ENCODE assay signal across 9 mouse cellular contexts in the genomic region with DNA sequence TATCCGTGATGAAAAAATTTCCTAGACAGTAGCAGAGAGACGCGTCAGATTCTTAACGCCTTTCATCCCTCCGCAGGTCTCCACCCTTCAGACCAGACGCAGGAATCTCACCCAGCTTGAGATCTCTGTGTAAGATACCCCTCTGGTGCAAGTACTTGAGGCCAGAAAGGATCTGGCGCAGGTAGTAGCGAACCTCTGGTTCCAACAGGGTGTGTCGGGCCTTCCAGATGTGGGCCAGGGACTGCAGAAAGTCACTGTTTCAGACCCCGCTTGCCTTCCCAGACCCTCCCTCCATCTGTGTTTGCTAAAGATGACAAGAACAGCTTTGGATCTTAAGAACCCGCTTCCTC. TPM values are rescaled to one million over a fixed set of nuclear protein-coding genes. Genes with fewer than 3 reads are reported as not detected.
A peak's percentile ranks its signal among the peaks of the same experiment; 100 is the strongest.
DNase-seq lines count a peak whose midpoint lies in the region; ATAC-seq and TF ChIP-seq lines count a peak whose summit lies in the region.
"Had no signal": no experiment of that assay in that cellular context is flagged by ENCODE, and none has a peak within 500 bp of the region (broad histone marks: within the 10 kb centered on the region; RNA-seq: fewer than 3 reads in every experiment).

No protein-coding gene starts in this region.

- peak overlapping the region; percentile 80 for H3K9ac ChIP-seq in heart, embryonic 12.5 days
- peak overlapping the region; percentile 91 for H3K9ac ChIP-seq in MEL (ENCODE audit: control insufficient read depth, low read depth, low read length, poor library complexity, severe bottlenecking)
- H3K9ac ChIP-seq in hindbrain, embryonic 11.5 days (ENCODE audit: low read depth, low read length), result peak overlapping the region; percentile 87
- peak overlapping the region; percentile 80 for H3K9ac ChIP-seq in midbrain, embryonic 11.5 days (ENCODE audit: low read length)

- no peak for TF ChIP-seq RAD21 in MEL (IDR thresholded peaks at IDR 0.05; ENCODE audit: low read depth, low read length)

- no peak overlapping the region for H3K27ac ChIP-seq in heart, embryonic 12.5 days (ENCODE audit: poor library complexity, severe bottlenecking)
- no peak overlapping the region for H3K27ac ChIP-seq in MEL (ENCODE audit: control insufficient read depth, low read depth, low read length)
- peak overlapping the region; percentile 85 for H3K27ac ChIP-seq in hindbrain, embryonic 11.5 days (ENCODE audit: low read depth, low read length)
- peak overlapping the region; percentile 57 for H3K27ac ChIP-seq in midbrain, embryonic 11.5 days (ENCODE audit: low read depth, low read length)

- WGBS in heart, embryonic 12.5 days, result 18% methylated on average over 11 of the region's 11 CpGs
- WGBS in hindbrain, embryonic 11.5 days, result 4% methylated on average over 11 of the region's 11 CpGs
- 2% methylated on average over 11 of the region's 11 CpGs for WGBS in midbrain, embryonic 11.5 days

- no peak for TF ChIP-seq EP300 in MEL (IDR thresholded peaks at IDR 0.05; ENCODE audit: low read depth in 1 of 2, low read length in 2 of 2)

- peak overlapping the region; percentile 77 for H3K4me3 ChIP-seq in heart, embryonic 12.5 days
- peak overlapping the region; percentile 83 to 98; a peak in 3 of 4 replicates for H3K4me3 ChIP-seq in MEL (ENCODE audit: control insufficient read depth in 1 of 2, insufficient read depth in 1 of 2, low read depth in 2 of 2, low read length in 2 of 2)
- peak overlapping the region; percentile 67 for H3K4me3 ChIP-seq in hindbrain, embryonic 11.5 days (ENCODE audit: low read depth, low read length)
- peak overlapping the region; percentile 90 for H3K4me3 ChIP-seq in midbrain, embryonic 11.5 days (ENCODE audit: low read depth, low read length)

- DNase-seq in heart, adult 18-20 months, result no peak
- no peak for DNase-seq in MEL (ENCODE audit: low read depth, low spot score)
- DNase-seq in hindbrain, embryonic 11.5 days (ENCODE audit: low spot score), result no peak
- DNase-seq in midbrain, embryonic 11.5 days (ENCODE audit: low spot score, missing footprints), result peak; percentile 94
- DNase-seq in left cerebral cortex, postnatal 10 days (ENCODE audit: extremely low spot score in 1 of 2, low spot score in 2 of 2), result no peak
- DNase-seq in spleen, postnatal 4 days (ENCODE audit: low spot score in 2 of 2), result no peak
- no peak for DNase-seq in thymus, postnatal 14 days

- peak overlapping the region; percentile 94 for H3K4me2 ChIP-seq in heart, embryonic 12.5 days
- peak overlapping the region; percentile 92 for H3K4me2 ChIP-seq in hindbrain, embryonic 11.5 days (replicated peaks; ENCODE audit: low read depth, low read length)
- peak overlapping the region; percentile 72 for H3K4me2 ChIP-seq in midbrain, embryonic 11.5 days

- intact Hi-C loops in left cerebral cortex, postnatal 10 days (cut with DNase I), result loop anchor here (10.0 kb wide), 1 partner anchor 308 kb away; the partner anchor contains the start of gene Hpdl

- no peaks in the 10 kb centered on the region for H3K9me3 ChIP-seq in heart, embryonic 12.5 days (replicated peaks)
- no peaks in the 10 kb centered on the region for H3K9me3 ChIP-seq in MEL (replicated peaks; ENCODE audit: insufficient read depth, low read length)
- no peaks in the 10 kb centered on the region for H3K9me3 ChIP-seq in hindbrain, embryonic 11.5 days (ENCODE audit: control insufficient read depth, low read length)
- no peaks in the 10 kb centered on the region for H3K9me3 ChIP-seq in midbrain, embryonic 11.5 days (ENCODE audit: control insufficient read depth, low read length)

- no peak for TF ChIP-seq POLR2A in MEL (IDR thresholded peaks at IDR 0.05; ENCODE audit: control insufficient read depth in 1 of 2, insufficient read depth in 1 of 2, low read depth in 1 of 2, low read length in 2 of 2, poor library complexity in 1 of 2)

- peaks cover 9% of the 10 kb centered on the region for H3K79me2 ChIP-seq in MEL (ENCODE audit: control insufficient read depth, insufficient read depth, low read length, poor library complexity)

- peaks cover 13% of the 10 kb centered on the region for H3K36me3 ChIP-seq in heart, embryonic 12.5 days
- peaks cover 0 to 4% of the 10 kb centered on the region in 2 experiments; a peak in 2 of 4 replicates for H3K36me3 ChIP-seq in MEL (ENCODE audit: control insufficient read depth in 1 of 2, insufficient read depth in 2 of 2, low read length in 2 of 2)
- peaks cover 13% of the 10 kb centered on the region for H3K36me3 ChIP-seq in hindbrain, embryonic 11.5 days (ENCODE audit: control insufficient read depth, insufficient read depth, low read length)
- no peaks in the 10 kb centered on the region; the same call in 1 of the 2 replicates for H3K36me3 ChIP-seq in midbrain, embryonic 11.5 days (ENCODE audit: control insufficient read depth, insufficient read depth, low read length)

- H3K4me1 ChIP-seq in heart, embryonic 12.5 days (replicated peaks), result peaks cover 15% of the 10 kb centered on the region
- H3K4me1 ChIP-seq in MEL (ENCODE audit: control insufficient read depth in 1 of 2, insufficient read depth in 2 of 2, low read length in 2 of 2), result peaks cover 7 to 23% of the 10 kb centered on the region in 2 experiments
- H3K4me1 ChIP-seq in hindbrain, embryonic 11.5 days (replicated peaks; ENCODE audit: control insufficient read depth, insufficient read depth, low read length), result peaks cover 20% of the 10 kb centered on the region
- peaks cover 34% of the 10 kb centered on the region for H3K4me1 ChIP-seq in midbrain, embryonic 11.5 days (ENCODE audit: control insufficient read depth, insufficient read depth, low read length)

- no peak for TF ChIP-seq CTCF in MEL (IDR thresholded peaks at IDR 0.05 in 2 of 3, conservative IDR thresholded peaks at IDR 0.05 in 1 of 3; ENCODE audit: control insufficient read depth in 1 of 3, insufficient read depth in 1 of 3, low read depth in 2 of 3, low read length in 3 of 3, poor library complexity in 1 of 3, severe bottlenecking in 1 of 3)

- peaks cover 32% of the 10 kb centered on the region for H3K27me3 ChIP-seq in heart, embryonic 12.5 days (replicated peaks)
- H3K27me3 ChIP-seq in MEL (ENCODE audit: control insufficient read depth in 1 of 2, insufficient read depth in 2 of 2, low read length in 2 of 2), result no peaks in the 10 kb centered on the region
- no peaks in the 10 kb centered on the region; the same call in 1 of the 2 replicates for H3K27me3 ChIP-seq in hindbrain, embryonic 11.5 days (ENCODE audit: control insufficient read depth, insufficient read depth, low read length)
- H3K27me3 ChIP-seq in midbrain, embryonic 11.5 days (ENCODE audit: control insufficient read depth, insufficient read depth, low read length), result peaks cover 3% of the 10 kb centered on the region; the same call in 1 of the 2 replicates

- no peak for ATAC-seq in heart, embryonic 12.5 days (ENCODE audit: insufficient number of reproducible peaks, low FRiP score)
- no peak for ATAC-seq in hindbrain, embryonic 11.5 days (ENCODE audit: low FRiP score)
- no peak for ATAC-seq in midbrain, embryonic 11.5 days (ENCODE audit: low FRiP score)

RNA-seq across cellular contexts. Expression of gene Plk3, which starts 1.0 kb away (rescaled TPM):
- polyA plus RNA-seq in heart, embryonic 12.5 days (2016; fragmentation: Nextera tagmentation; extraction: Ambion mirVana), result 2.6 TPM in 2 replicates
- total RNA-seq in heart, adult 18-20 months (2021), result 1 to 10 TPM; 1.4 TPM
- total RNA-seq in MEL (2012; rRNA removed), result 4.1 and 5.3 TPM in 2 replicates
- polyA plus RNA-seq in MEL (2012; ENCODE audit: insufficient read depth in 1 of 2, insufficient read length in 2 of 2, low read depth in 1 of 2, low replicate concordance in 2 of 2, missing spikeins in 1 of 2), result 10 to 100 TPM in 1 of 2 experiments, not detected in 1; 13.8 TPM
- 31.3 and 37.1 TPM in 2 replicates for polyA plus RNA-seq in hindbrain, embryonic 11.5 days (2014; fragmentation: Nextera tagmentation; extraction: Ambion mirVana)
- 28.0 and 32.8 TPM in 2 replicates for polyA plus RNA-seq in midbrain, embryonic 11.5 days (2014; fragmentation: Nextera tagmentation; extraction: Ambion mirVana)
- total RNA-seq in left cerebral cortex, postnatal 10 days (2021), result 10 to 100 TPM; 17.7 to 19.9 TPM

RNA-seq across cellular contexts. Expression of gene Tctex1d4, which starts 6.2 kb away (rescaled TPM):
- not detected in 2 replicates for polyA plus RNA-seq in heart, embryonic 12.5 days (2016; fragmentation: Nextera tagmentation; extraction: Ambion mirVana)
- under 1 TPM in 1 of 2 experiments, not detected in 1; 0.64 TPM for total RNA-seq in heart, adult 18-20 months (2021)
- total RNA-seq in MEL (2012; rRNA removed), result 0.31 and 0.62 TPM in 2 replicates
- 1 to 10 TPM in 1 of 2 experiments, not detected in 1; 1.3 TPM for polyA plus RNA-seq in MEL (2012; ENCODE audit: insufficient read depth in 1 of 2, insufficient read length in 2 of 2, low read depth in 1 of 2, low replicate concordance in 2 of 2, missing spikeins in 1 of 2)
- polyA plus RNA-seq in hindbrain, embryonic 11.5 days (2014; fragmentation: Nextera tagmentation; extraction: Ambion mirVana), result 0.60 TPM in 1 of 2 replicates, not detected in the other
- not detected in 2 replicates for polyA plus RNA-seq in midbrain, embryonic 11.5 days (2014; fragmentation: Nextera tagmentation; extraction: Ambion mirVana)
- under 1 TPM in 1 of 2 experiments, not detected in 1; 0.47 TPM for total RNA-seq in left cerebral cortex, postnatal 10 days (2021)
- total RNA-seq: neutrophil, adult 5-6 weeks had no signal

RNA-seq across cellular contexts. Expression of gene Btbd19, which starts 7.2 kb away (rescaled TPM):
- polyA plus RNA-seq in heart, embryonic 12.5 days (2016; fragmentation: Nextera tagmentation; extraction: Ambion mirVana), result 3.3 and 3.5 TPM in 2 replicates
- total RNA-seq in heart, adult 18-20 months (2021), result 1 to 10 TPM; 3.4 to 3.5 TPM
- 12.1 and 13.6 TPM in 2 replicates for total RNA-seq in MEL (2012; rRNA removed)
- polyA plus RNA-seq in MEL (2012; ENCODE audit: insufficient read depth in 1 of 2, insufficient read length in 2 of 2, low read depth in 1 of 2, low replicate concordance in 2 of 2, missing spikeins in 1 of 2), result 10 to 100 TPM in 1 of 2 experiments, not detected in 1; 22.6 TPM
- 3.6 and 3.8 TPM in 2 replicates for polyA plus RNA-seq in hindbrain, embryonic 11.5 days (2014; fragmentation: Nextera tagmentation; extraction: Ambion mirVana)
- 2.7 and 3.8 TPM in 2 replicates for polyA plus RNA-seq in midbrain, embryonic 11.5 days (2014; fragmentation: Nextera tagmentation; extraction: Ambion mirVana)
- 10 to 100 TPM; 11.9 to 12.0 TPM for total RNA-seq in left cerebral cortex, postnatal 10 days (2021)

RNA-seq across cellular contexts. Expression of gene Rps8, which starts 23.3 kb away (rescaled TPM):
- 612 and 621 TPM in 2 replicates for polyA plus RNA-seq in heart, embryonic 12.5 days (2016; fragmentation: Nextera tagmentation; extraction: Ambion mirVana)
- 100 to 1,000 TPM; 587 to 633 TPM for total RNA-seq in heart, adult 18-20 months (2021)
- 4,560 and 5,186 TPM in 2 replicates for total RNA-seq in MEL (2012; rRNA removed)
- 1,000 to 10,000 TPM; 1,132 to 1,156 TPM for polyA plus RNA-seq in MEL (2012; ENCODE audit: insufficient read depth in 1 of 2, insufficient read length in 2 of 2, low read depth in 1 of 2, low replicate concordance in 2 of 2, missing spikeins in 1 of 2)
- 779 and 892 TPM in 2 replicates for polyA plus RNA-seq in hindbrain, embryonic 11.5 days (2014; fragmentation: Nextera tagmentation; extraction: Ambion mirVana)
- 780 and 794 TPM in 2 replicates for polyA plus RNA-seq in midbrain, embryonic 11.5 days (2014; fragmentation: Nextera tagmentation; extraction: Ambion mirVana)
- total RNA-seq in left cerebral cortex, postnatal 10 days (2021), result 100 to 1,000 TPM; 554 to 567 TPM

RNA-seq across cellular contexts. Expression of gene Ptch2, which starts 36.9 kb away (rescaled TPM):
- 2.6 and 2.7 TPM in 2 replicates for polyA plus RNA-seq in heart, embryonic 12.5 days (2016; fragmentation: Nextera tagmentation; extraction: Ambion mirVana)
- under 1 TPM; 0.39 to 0.40 TPM for total RNA-seq in heart, adult 18-20 months (2021)
- total RNA-seq in MEL (2012; rRNA removed), result not detected in 2 replicates
- polyA plus RNA-seq in MEL (2012; ENCODE audit: insufficient read depth in 1 of 2, insufficient read length in 2 of 2, low read depth in 1 of 2, low replicate concordance in 2 of 2, missing spikeins in 1 of 2), result under 1 TPM in 1 of 2 experiments, not detected in 1; 0.33 TPM
- 1.4 and 1.9 TPM in 2 replicates for polyA plus RNA-seq in hindbrain, embryonic 11.5 days (2014; fragmentation: Nextera tagmentation; extraction: Ambion mirVana)
- polyA plus RNA-seq in midbrain, embryonic 11.5 days (2014; fragmentation: Nextera tagmentation; extraction: Ambion mirVana), result 3.6 and 5.0 TPM in 2 replicates
- total RNA-seq in left cerebral cortex, postnatal 10 days (2021), result 1 to 10 TPM; 2.4 to 3.4 TPM

Comparison
In these comparisons a context has a peak if more than half of its experiments do, and no peak if none do; other contexts are left out.
1. H3K27ac ChIP-seq: peak in hindbrain, embryonic 11.5 days (single experiment) and midbrain, embryonic 11.5 days (single experiment); none in heart, embryonic 12.5 days (single experiment) and MEL (single experiment).
2. Peak in every context shown above with its lines, with median percentiles within 50 percentile points of each other: H3K4me2 ChIP-seq, H3K4me3 ChIP-seq and H3K9ac ChIP-seq.